Mouse (Mus musculus): ENCODE data around the gene Dbf4. TPM values are rescaled to one million over a fixed set of nuclear protein-coding genes. Genes with fewer than 3 reads are reported as not detected.

Dbf4 gene
- 25.3 and 27.3 TPM in 2 replicates for polyA plus RNA-seq (2015; fragmentation: Nextera tagmentation; extraction: Ambion mirVana)

DNA sequence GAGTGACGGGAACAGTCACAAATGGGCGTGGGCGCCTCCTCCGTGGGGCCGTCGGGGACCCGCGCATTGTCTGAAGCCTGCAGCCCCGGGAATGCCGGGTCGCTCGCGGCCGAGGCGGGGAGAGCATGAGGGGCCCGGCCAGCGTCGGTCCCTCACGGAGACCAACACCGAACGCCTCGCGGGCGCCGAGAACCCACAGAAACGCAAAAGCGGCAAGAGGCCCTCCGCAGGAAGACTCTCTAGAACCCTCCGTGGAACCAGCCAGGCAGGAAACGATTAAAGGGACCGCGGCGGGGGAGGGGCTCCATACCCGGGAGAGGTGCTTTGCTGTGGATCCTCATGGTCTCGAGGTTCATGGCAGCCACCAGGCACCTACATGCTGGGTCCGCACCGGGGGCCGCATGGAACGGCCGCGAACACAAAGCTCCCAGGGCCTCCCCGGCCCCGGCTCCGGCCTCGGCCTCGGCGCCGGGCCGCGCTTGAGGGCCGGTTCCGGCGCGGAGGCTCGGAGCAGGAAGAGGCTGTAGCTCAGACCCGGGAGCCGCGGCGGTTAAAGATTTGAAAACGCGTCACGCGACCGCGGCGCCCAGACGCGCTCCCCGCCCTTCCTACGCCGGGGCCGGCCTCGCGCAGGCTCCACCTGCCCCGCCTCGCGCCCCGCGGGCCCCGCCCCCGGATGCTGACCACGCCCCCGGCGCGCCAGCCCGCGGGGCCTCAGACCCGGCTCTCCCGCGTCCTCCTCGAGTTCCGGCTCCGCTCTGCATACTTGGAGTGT, at the start of gene Dbf4, which contains the start of gene Slc25a40:
Dbf4 (minus strand) TSS at position 560 of the 775 bp plus-strand sequence.
Slc25a40 (plus strand) TSS at position 694 of the 775 bp plus-strand sequence.
- under 1% methylated on average over 92 of the region's 93 CpGs for WGBS
- peaks cover 6% of the 10 kb centered on the region for H3K4me1 ChIP-seq (ENCODE audit: control insufficient read depth, insufficient read depth, low read length)
- peak within 1 kb of the TSS; percentile 73 for H3K4me2 ChIP-seq (ENCODE audit: low read depth, low read length)
- H3K4me3 ChIP-seq (ENCODE audit: low read length), result peak within 1 kb of the TSS; percentile 91
- H3K27ac ChIP-seq (ENCODE audit: low read length), result peak within 1 kb of the TSS; percentile 91
- no peaks in the 10 kb centered on the region for H3K27me3 ChIP-seq (replicated peaks; ENCODE audit: control insufficient read depth, insufficient read depth, low read length)
- H3K36me3 ChIP-seq (ENCODE audit: control insufficient read depth, insufficient read depth, low read length), result no peaks in the 10 kb centered on the region
- peak within 1 kb of the TSS; percentile 91 for H3K9ac ChIP-seq (ENCODE audit: low read depth, low read length)
- H3K9me3 ChIP-seq (ENCODE audit: control insufficient read depth, low read length), result no peaks in the 10 kb centered on the region
- peak; percentile 98 for ATAC-seq

- no peak overlapping the region for H3K4me2 ChIP-seq (ENCODE audit: low read depth, low read length)
- no peaks in the 10 kb centered on the region for H3K4me1 ChIP-seq (ENCODE audit: control insufficient read depth, insufficient read depth, low read length)
- no peaks in the 10 kb centered on the region for H3K36me3 ChIP-seq (ENCODE audit: control insufficient read depth, insufficient read depth, low read length)
- H3K4me3 ChIP-seq (ENCODE audit: low read length), result no peak overlapping the region
- H3K27me3 ChIP-seq (replicated peaks; ENCODE audit: control insufficient read depth, insufficient read depth, low read length), result no peaks in the 10 kb centered on the region
- 91% methylated on average over 5 of the region's 5 CpGs for WGBS
- H3K9ac ChIP-seq (ENCODE audit: low read depth, low read length), result no peak overlapping the region
- H3K9me3 ChIP-seq (ENCODE audit: control insufficient read depth, low read length), result no peaks in the 10 kb centered on the region
- no peak overlapping the region for H3K27ac ChIP-seq (ENCODE audit: low read length)
- ATAC-seq, result no peak
These were observed 34.0 kb upstream of the Dbf4 start for GRCm38 (mm10) chr5:8456561-8456960.

- Histone ChIP-seq H3K4me3 (ENCODE audit: low read length) (no peak overlapping the region), H3K27ac (ENCODE audit: low read length) (no peak overlapping the region), H3K9me3 (ENCODE audit: control insufficient read depth, low read length) (no peaks in the 10 kb centered on the region), H3K27me3 (replicated peaks; ENCODE audit: control insufficient read depth, insufficient read depth, low read length) (no peaks in the 10 kb centered on the region), H3K4me1 (ENCODE audit: control insufficient read depth, insufficient read depth, low read length) (no peaks in the 10 kb centered on the region), H3K36me3 (ENCODE audit: control insufficient read depth, insufficient read depth, low read length) (no peaks in the 10 kb centered on the region), H3K4me2 (ENCODE audit: low read depth, low read length) (no peak overlapping the region), H3K9ac (ENCODE audit: low read depth, low read length) (no peak overlapping the region)
- no peak for ATAC-seq
These were observed 33.0 kb upstream of the Dbf4 start for GRCm38 (mm10) chr5:8455565-8455964.

DNA sequence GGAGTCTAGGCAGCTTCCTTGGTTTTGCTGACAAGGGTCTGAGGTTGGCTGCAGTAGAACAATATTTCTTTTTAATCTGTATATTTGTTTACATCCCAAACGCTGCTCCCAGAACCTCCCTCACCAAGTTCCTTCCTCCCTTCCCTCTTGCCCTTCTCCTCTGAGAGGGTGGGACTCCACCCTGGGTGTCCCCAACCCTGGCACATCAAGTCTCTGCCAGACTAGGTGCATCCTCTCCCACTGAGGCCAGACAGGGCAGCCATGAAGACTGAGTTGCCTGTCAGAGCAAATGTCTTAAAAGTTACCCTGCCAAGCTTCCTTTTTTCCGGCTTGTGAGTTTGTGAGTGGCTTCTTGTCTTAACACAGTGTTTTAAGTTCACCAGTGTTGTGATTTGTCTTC, 16.6 kb upstream of the Dbf4 start:
- ATAC-seq, result no peak
- no peaks in the 10 kb centered on the region for H3K27me3 ChIP-seq (replicated peaks; ENCODE audit: control insufficient read depth, insufficient read depth, low read length)
- no peak overlapping the region for H3K27ac ChIP-seq (ENCODE audit: low read length)
- H3K9me3 ChIP-seq (ENCODE audit: control insufficient read depth, low read length), result no peaks in the 10 kb centered on the region
- no peak overlapping the region for H3K4me3 ChIP-seq (ENCODE audit: low read length)
- 50% methylated on average over 2 of the region's 2 CpGs for WGBS
- no peaks in the 10 kb centered on the region for H3K36me3 ChIP-seq (ENCODE audit: control insufficient read depth, insufficient read depth, low read length)
- H3K4me1 ChIP-seq (ENCODE audit: control insufficient read depth, insufficient read depth, low read length), result no peaks in the 10 kb centered on the region
- no peak overlapping the region for H3K9ac ChIP-seq (ENCODE audit: low read depth, low read length)
- H3K4me2 ChIP-seq (ENCODE audit: low read depth, low read length), result no peak overlapping the region

DNA sequence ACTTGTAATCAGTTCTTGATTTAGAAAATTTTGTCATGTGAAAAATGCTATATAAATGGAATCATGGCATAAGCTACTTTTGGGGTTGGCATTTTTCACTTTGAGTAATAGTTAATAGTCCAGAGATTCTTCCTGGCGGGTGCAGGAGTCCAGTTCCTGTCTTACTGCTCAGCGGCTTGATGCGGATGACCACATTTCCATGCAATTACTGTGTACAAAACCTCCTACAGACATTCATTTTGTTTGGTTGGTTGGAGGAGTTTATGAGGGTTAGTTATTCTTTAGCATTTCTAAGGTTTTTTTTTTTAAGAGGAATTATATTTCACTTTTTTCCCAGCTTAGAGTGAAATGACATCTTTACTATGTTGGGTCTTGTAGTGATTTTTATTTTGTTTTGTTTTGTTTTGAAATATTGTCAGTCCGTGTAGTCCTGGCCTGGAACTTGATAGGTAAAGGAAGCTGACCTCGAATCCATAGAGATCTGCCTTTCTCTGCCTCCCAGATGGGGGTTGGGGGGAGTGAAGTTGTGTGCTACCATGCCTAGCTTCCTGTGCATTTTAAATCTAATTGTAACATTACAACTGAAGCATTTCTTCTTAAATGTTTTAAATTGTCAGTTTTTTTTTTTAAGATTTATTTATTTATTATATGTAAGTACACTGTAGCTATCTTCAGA, 15.1 kb upstream of the Dbf4 start:
- no peak overlapping the region for H3K9ac ChIP-seq (ENCODE audit: low read depth, low read length)
- H3K4me1 ChIP-seq (ENCODE audit: control insufficient read depth, insufficient read depth, low read length), result no peaks in the 10 kb centered on the region
- ATAC-seq, result no peak
- H3K9me3 ChIP-seq (ENCODE audit: control insufficient read depth, low read length), result no peaks in the 10 kb centered on the region
- 89% methylated on average over 5 of the region's 5 CpGs for WGBS
- H3K27ac ChIP-seq (ENCODE audit: low read length), result no peak overlapping the region
- no peak overlapping the region for H3K4me3 ChIP-seq (ENCODE audit: low read length)
- no peak overlapping the region for H3K4me2 ChIP-seq (ENCODE audit: low read depth, low read length)
- H3K36me3 ChIP-seq (ENCODE audit: control insufficient read depth, insufficient read depth, low read length), result no peaks in the 10 kb centered on the region
- no peaks in the 10 kb centered on the region for H3K27me3 ChIP-seq (replicated peaks; ENCODE audit: control insufficient read depth, insufficient read depth, low read length)

DNA sequence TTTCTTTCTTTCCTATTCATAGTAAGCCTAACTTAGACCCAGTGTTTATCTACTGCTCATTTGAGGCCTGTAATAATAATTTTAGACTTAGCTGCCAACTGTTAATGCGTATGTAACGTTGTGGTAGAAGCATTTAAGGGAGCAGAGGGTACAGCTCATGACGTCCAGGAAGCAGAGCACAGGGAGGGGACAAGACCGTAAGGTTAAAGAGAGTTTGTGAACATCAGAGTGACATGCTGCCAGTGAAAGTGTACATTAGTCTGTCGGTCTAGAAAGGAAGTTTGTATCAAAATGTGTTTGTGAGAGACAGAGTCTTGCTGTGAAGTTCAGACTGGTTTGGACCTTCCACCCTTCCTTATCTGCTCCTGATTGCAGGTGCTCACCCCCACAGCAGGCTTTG, 3.4 kb upstream of the Dbf4 start:
- WGBS, result 67% methylated on average over 5 of the region's 5 CpGs
- Histone ChIP-seq H3K9ac (ENCODE audit: low read depth, low read length) (no peak overlapping the region), H3K27ac (ENCODE audit: low read length) (no peak overlapping the region), H3K27me3 (replicated peaks; ENCODE audit: control insufficient read depth, insufficient read depth, low read length) (no peaks in the 10 kb centered on the region), H3K4me1 (ENCODE audit: control insufficient read depth, insufficient read depth, low read length) (peaks cover 6% of the 10 kb centered on the region), H3K9me3 (ENCODE audit: control insufficient read depth, low read length) (no peaks in the 10 kb centered on the region), H3K4me3 (ENCODE audit: low read length) (no peak overlapping the region), H3K36me3 (ENCODE audit: control insufficient read depth, insufficient read depth, low read length) (0 out of 2 replicates have a peak, but pooled peaks cover 4% of the 10 kb centered on the region), H3K4me2 (ENCODE audit: low read depth, low read length) (no peak overlapping the region)
- ATAC-seq, result no peak

- H3K9ac ChIP-seq (ENCODE audit: low read depth, low read length), result 0 out of 2 replicates have a peak overlapping the region, but pooled peaks have one; percentile 40
- no peaks in the 10 kb centered on the region for H3K27me3 ChIP-seq (replicated peaks; ENCODE audit: control insufficient read depth, insufficient read depth, low read length)
- no peak overlapping the region for H3K27ac ChIP-seq (ENCODE audit: low read length)
- H3K4me1 ChIP-seq (ENCODE audit: control insufficient read depth, insufficient read depth, low read length), result peaks cover 6% of the 10 kb centered on the region
- ATAC-seq, result no peak
- WGBS, result 27% methylated on average over 7 of the region's 7 CpGs
- no peaks in the 10 kb centered on the region for H3K9me3 ChIP-seq (ENCODE audit: control insufficient read depth, low read length)
- no peaks in the 10 kb centered on the region for H3K36me3 ChIP-seq (ENCODE audit: control insufficient read depth, insufficient read depth, low read length)
- peak overlapping the region; percentile 61 for H3K4me2 ChIP-seq (ENCODE audit: low read depth, low read length)
- peak overlapping the region; percentile 91 for H3K4me3 ChIP-seq (ENCODE audit: low read length)
These were observed 1.6 kb upstream of the Dbf4 start for GRCm38 (mm10) chr5:8424116-8424515.

- Histone ChIP-seq H3K9ac (ENCODE audit: low read depth, low read length) (peak overlapping the region; percentile 91), H3K9me3 (ENCODE audit: control insufficient read depth, low read length) (no peaks in the 10 kb centered on the region), H3K4me3 (ENCODE audit: low read length) (peak overlapping the region; percentile 91), H3K4me2 (ENCODE audit: low read depth, low read length) (peak overlapping the region; percentile 61), H3K36me3 (ENCODE audit: control insufficient read depth, insufficient read depth, low read length) (no peaks in the 10 kb centered on the region), H3K27ac (ENCODE audit: low read length) (peak overlapping the region; percentile 41; the same call in 1 of the 2 replicates), H3K4me1 (ENCODE audit: control insufficient read depth, insufficient read depth, low read length) (peaks cover 6% of the 10 kb centered on the region), H3K27me3 (replicated peaks; ENCODE audit: control insufficient read depth, insufficient read depth, low read length) (no peaks in the 10 kb centered on the region)
- WGBS, result 2% methylated on average over 38 of the region's 40 CpGs
- ATAC-seq, result no peak
These were observed 714 bp upstream of the Dbf4 start for GRCm38 (mm10) chr5:8422932-8423928.

DNA sequence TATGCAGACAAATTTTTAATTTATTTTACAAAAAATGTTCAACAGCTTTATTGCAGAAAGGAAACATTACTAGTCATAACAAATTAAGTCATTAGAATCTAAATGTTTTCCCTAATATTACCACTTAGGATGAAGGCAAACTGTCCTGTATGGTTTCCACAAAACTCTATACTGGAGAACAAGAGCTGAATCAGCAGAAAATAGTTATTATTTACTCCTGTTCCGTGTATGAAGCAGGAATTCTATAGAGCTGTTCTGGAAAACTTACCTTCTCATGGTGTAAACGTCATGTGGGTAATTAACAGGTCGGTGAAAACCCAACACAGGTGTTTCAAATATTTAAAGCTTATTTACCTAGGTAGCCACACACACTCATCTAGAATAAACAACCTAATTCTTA, 1.1 kb downstream of the Dbf4 start:
- no peak overlapping the region for H3K27ac ChIP-seq (ENCODE audit: low read length)
- no peaks in the 10 kb centered on the region for H3K27me3 ChIP-seq (replicated peaks; ENCODE audit: control insufficient read depth, insufficient read depth, low read length)
- no peaks in the 10 kb centered on the region for H3K9me3 ChIP-seq (ENCODE audit: control insufficient read depth, low read length)
- H3K9ac ChIP-seq (ENCODE audit: low read depth, low read length), result no peak overlapping the region
- peaks cover 6% of the 10 kb centered on the region for H3K4me1 ChIP-seq (ENCODE audit: control insufficient read depth, insufficient read depth, low read length)
- no peaks in the 10 kb centered on the region for H3K36me3 ChIP-seq (ENCODE audit: control insufficient read depth, insufficient read depth, low read length)
- H3K4me3 ChIP-seq (ENCODE audit: low read length), result peak overlapping the region; percentile 91
- ATAC-seq, result no peak
- WGBS, result 6% methylated on average over 3 of the region's 3 CpGs
- H3K4me2 ChIP-seq (ENCODE audit: low read depth, low read length), result peak overlapping the region; percentile 73

Measured in intestine, embryonic 16.5 days (tissue).